Mouse (Mus musculus): Measurements from ENCODE around the gene Fam168b. TPM values are rescaled to one million over a fixed set of nuclear protein-coding genes. Genes with fewer than 3 reads are reported as not detected.

Gene Fam168b
- polyA plus RNA-seq, 1 experiment from 2014 or later, result 36.9 TPM

DNA sequence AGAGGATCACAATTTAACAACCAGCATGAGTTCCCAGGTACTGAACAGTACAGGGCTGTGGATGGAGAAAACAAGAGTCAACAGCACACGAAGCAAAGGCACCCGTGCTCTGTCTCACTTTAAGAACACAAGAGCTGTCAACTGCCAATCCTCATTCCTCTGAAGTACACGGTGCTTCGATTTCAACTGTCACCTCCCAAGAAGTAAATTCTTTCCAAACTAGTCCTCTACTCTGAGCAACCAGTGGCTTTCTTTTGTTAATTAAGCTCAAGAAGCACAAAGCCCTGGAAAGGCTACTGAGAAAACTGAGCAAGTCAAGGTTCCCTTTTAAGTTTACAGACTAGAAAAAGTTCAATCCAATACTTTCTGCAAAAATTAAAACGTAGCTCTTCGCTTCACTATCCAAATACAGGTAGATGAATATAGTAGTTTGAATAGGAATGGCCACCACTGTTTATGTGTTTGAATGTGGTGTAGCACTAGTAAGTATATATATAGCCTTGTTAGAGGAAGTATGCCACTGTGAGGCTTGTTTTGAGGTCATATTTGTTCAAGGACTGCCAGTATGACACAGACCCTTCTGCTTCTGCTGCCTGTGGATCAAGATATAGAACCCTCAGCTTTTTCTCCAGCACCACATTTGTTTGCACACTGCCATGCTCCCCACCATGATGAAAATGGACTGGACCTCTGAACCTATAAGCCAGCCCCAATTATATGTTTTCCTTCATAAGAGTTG is 4.7 kb downstream of the Fam168b start:
- Histone ChIP-seq H3K27me3 (ENCODE audit: control insufficient read depth, insufficient read depth, low read length) (no peaks in the 10 kb centered on the region), H3K4me3 (ENCODE audit: control insufficient read depth in 1 of 2, insufficient read depth in 1 of 2, low read depth in 1 of 2, low read length in 2 of 2) (no peak overlapping the region), H3K4me1 (ENCODE audit: control insufficient read depth in 2 of 2, insufficient read depth in 2 of 2, low read length in 2 of 2) (peaks cover 11 to 42% of the 10 kb centered on the region in 2 experiments), H3K36me3 (ENCODE audit: control insufficient read depth, insufficient read depth, low read length) (peaks cover 33% of the 10 kb centered on the region), H3K27ac (replicated peaks in 1 of 2; ENCODE audit: control insufficient read depth in 1 of 2, insufficient read depth in 1 of 2, low read depth in 2 of 2, low read length in 2 of 2) (0 out of 4 replicates have a peak overlapping the region, but pooled peaks of 1 of the 2 experiments have one; percentile 33), H3K9me3 (ENCODE audit: control insufficient read depth, low read length) (no peaks in the 10 kb centered on the region), H3K4me2 (ENCODE audit: low read length) (no peak overlapping the region), H3K9ac (ENCODE audit: low read length) (no peak overlapping the region)
- ATAC-seq (ENCODE audit: insufficient number of reproducible peaks, insufficient read depth, low FRiP score, low read depth), result no peak
- WGBS, result 43% methylated on average over 6 of the region's 6 CpGs

DNA sequence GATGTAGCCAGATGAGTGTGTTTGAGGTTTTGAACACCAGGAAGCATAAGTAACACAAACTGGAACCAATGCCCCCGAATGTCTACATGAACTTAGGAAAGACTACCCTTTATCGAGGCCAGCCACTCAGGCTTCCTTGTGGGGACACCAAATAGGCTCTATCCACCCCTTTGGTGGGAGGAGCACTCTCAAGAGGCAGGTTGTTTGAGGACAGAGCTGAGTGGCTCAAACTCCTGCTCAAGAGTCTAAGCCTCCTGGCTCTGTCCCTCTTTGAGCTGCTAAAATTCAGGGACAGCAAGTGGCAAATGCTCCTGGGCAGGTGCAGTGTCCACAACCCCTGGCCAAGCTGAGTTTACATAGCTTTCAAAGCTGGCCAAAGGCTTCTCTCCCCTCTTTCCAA is 8.0 kb downstream of the Fam168b start:
- 74% methylated on average over 2 of the region's 2 CpGs for WGBS
- Histone ChIP-seq H3K4me1 (ENCODE audit: control insufficient read depth in 2 of 2, insufficient read depth in 2 of 2, low read length in 2 of 2) (peaks cover 8 to 42% of the 10 kb centered on the region in 2 experiments), H3K27me3 (ENCODE audit: control insufficient read depth, insufficient read depth, low read length) (no peaks in the 10 kb centered on the region), H3K36me3 (ENCODE audit: control insufficient read depth, insufficient read depth, low read length) (peaks cover 58% of the 10 kb centered on the region), H3K9me3 (ENCODE audit: control insufficient read depth, low read length) (no peaks in the 10 kb centered on the region), H3K4me2 (ENCODE audit: low read length) (no peak overlapping the region), H3K4me3 (ENCODE audit: control insufficient read depth in 1 of 2, insufficient read depth in 1 of 2, low read depth in 1 of 2, low read length in 2 of 2) (no peak overlapping the region), H3K9ac (ENCODE audit: low read length) (no peak overlapping the region), H3K27ac (replicated peaks in 1 of 2; ENCODE audit: control insufficient read depth in 1 of 2, insufficient read depth in 1 of 2, low read depth in 2 of 2, low read length in 2 of 2) (no peak overlapping the region)
- no peak for ATAC-seq (ENCODE audit: insufficient number of reproducible peaks, insufficient read depth, low FRiP score, low read depth)

DNA sequence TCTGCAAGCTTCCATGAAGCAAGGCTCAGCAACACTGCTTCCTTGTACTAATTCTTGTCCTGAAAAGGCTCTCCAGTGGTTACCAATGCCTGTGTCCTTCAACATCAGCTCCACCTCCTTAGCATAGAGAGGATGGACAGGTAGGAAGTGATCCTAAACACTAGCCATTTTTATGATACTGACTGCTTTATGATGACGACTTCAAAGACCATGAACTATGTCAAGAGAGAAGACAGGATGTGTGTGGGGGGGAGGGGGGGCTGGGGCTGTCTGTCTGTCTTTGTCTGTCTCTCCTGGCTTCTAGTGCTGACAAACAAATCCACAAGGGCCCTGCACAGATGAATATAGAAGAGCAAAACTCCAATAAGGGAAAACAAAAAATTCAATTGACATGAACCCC is 11.5 kb downstream of the Fam168b start:
- H3K4me2 ChIP-seq (ENCODE audit: low read length), result no peak overlapping the region
- H3K9me3 ChIP-seq (ENCODE audit: control insufficient read depth, low read length), result no peaks in the 10 kb centered on the region
- no peak overlapping the region for H3K9ac ChIP-seq (ENCODE audit: low read length)
- H3K27me3 ChIP-seq (ENCODE audit: control insufficient read depth, insufficient read depth, low read length), result no peaks in the 10 kb centered on the region
- no peak overlapping the region for H3K27ac ChIP-seq (replicated peaks in 1 of 2; ENCODE audit: control insufficient read depth in 1 of 2, insufficient read depth in 1 of 2, low read depth in 2 of 2, low read length in 2 of 2)
- WGBS, result 58% methylated on average over 1 of the region's 1 CpGs
- no peak overlapping the region for H3K4me3 ChIP-seq (ENCODE audit: control insufficient read depth in 1 of 2, insufficient read depth in 1 of 2, low read depth in 1 of 2, low read length in 2 of 2)
- no peak for ATAC-seq (ENCODE audit: insufficient number of reproducible peaks, insufficient read depth, low FRiP score, low read depth)
- peaks cover 2 to 17% of the 10 kb centered on the region in 2 experiments; a peak in 3 of 4 replicates for H3K4me1 ChIP-seq (ENCODE audit: control insufficient read depth in 2 of 2, insufficient read depth in 2 of 2, low read length in 2 of 2)
- peaks cover 85% of the 10 kb centered on the region for H3K36me3 ChIP-seq (ENCODE audit: control insufficient read depth, insufficient read depth, low read length)

DNA sequence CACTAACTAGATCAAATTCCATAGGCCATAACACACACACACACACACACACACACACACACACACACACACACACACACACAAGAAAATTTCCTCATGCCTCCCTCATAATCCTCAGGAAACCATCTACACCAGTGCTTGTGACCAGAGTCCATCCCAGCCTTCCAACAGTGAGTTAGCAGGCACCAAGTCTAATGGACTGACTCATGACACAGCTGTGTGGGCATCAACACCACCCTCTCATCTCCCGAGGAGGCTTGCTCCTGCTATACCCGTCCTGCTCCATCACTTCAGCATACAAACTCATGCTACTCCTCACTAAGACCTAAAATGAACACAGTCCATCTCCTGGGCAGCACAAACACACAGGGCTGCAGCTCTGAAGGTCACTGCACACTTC is 11.9 kb downstream of the Fam168b start:
- Histone ChIP-seq H3K27me3 (ENCODE audit: control insufficient read depth, insufficient read depth, low read length) (no peaks in the 10 kb centered on the region), H3K36me3 (ENCODE audit: control insufficient read depth, insufficient read depth, low read length) (peaks cover 84% of the 10 kb centered on the region), H3K4me2 (ENCODE audit: low read length) (no peak overlapping the region), H3K27ac (replicated peaks in 1 of 2; ENCODE audit: control insufficient read depth in 1 of 2, insufficient read depth in 1 of 2, low read depth in 2 of 2, low read length in 2 of 2) (no peak overlapping the region), H3K4me3 (ENCODE audit: control insufficient read depth in 1 of 2, insufficient read depth in 1 of 2, low read depth in 1 of 2, low read length in 2 of 2) (no peak overlapping the region), H3K9me3 (ENCODE audit: control insufficient read depth, low read length) (no peaks in the 10 kb centered on the region), H3K9ac (ENCODE audit: low read length) (no peak overlapping the region), H3K4me1 (ENCODE audit: control insufficient read depth in 2 of 2, insufficient read depth in 2 of 2, low read length in 2 of 2) (peaks cover 2 to 17% of the 10 kb centered on the region in 2 experiments; a peak in 3 of 4 replicates)
- WGBS, result 68% methylated on average over 2 of the region's 2 CpGs
- ATAC-seq (ENCODE audit: insufficient number of reproducible peaks, insufficient read depth, low FRiP score, low read depth), result no peak

DNA sequence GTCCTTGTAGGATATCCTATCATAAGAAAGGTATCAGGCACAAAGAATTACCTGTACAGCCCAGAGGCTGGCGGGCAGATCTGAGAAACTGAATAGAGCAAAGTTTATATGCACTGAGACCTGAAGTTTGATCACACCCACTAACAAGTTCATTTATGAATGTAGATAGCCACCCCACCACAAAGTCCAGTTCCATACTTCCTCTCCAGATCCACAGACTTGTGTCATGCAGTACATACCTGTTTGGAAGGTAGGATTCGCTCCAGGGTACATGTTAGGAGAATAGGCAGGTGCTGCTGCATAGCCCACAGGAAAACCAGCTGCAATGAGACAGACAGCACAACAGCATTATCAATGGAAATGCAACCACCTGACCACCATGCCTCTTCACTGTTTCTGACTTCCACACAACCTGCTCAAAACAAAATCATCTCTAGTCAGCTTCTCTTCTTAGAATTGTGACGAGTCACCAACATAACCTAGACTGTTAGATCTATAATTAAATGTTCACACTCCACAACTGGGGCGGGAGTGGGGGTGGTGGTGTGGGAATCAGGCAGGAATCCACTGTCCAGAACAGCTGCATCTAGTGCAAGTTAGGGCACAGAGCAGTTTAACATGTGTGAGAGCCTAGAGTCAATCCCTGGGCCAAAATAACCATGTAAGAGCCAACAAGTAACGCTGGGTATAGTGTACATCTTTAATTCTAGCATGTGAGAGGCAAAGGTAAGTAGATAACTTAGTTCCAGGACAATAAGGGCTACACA is 14.2 kb downstream of the Fam168b start:
- peaks cover 80% of the 10 kb centered on the region for H3K36me3 ChIP-seq (ENCODE audit: control insufficient read depth, insufficient read depth, low read length)
- no peak overlapping the region for H3K4me2 ChIP-seq (ENCODE audit: low read length)
- H3K9me3 ChIP-seq (ENCODE audit: control insufficient read depth, low read length), result no peaks in the 10 kb centered on the region
- no peak overlapping the region for H3K4me3 ChIP-seq (ENCODE audit: control insufficient read depth in 1 of 2, insufficient read depth in 1 of 2, low read depth in 1 of 2, low read length in 2 of 2)
- no peaks in the 10 kb centered on the region for H3K27me3 ChIP-seq (ENCODE audit: control insufficient read depth, insufficient read depth, low read length)
- no peak overlapping the region for H3K9ac ChIP-seq (ENCODE audit: low read length)
- peaks cover 2 to 17% of the 10 kb centered on the region in 2 experiments; a peak in 3 of 4 replicates for H3K4me1 ChIP-seq (ENCODE audit: control insufficient read depth in 2 of 2, insufficient read depth in 2 of 2, low read length in 2 of 2)
- ATAC-seq (ENCODE audit: insufficient number of reproducible peaks, insufficient read depth, low FRiP score, low read depth), result no peak
- 81% methylated on average over 5 of the region's 5 CpGs for WGBS
- no peak overlapping the region for H3K27ac ChIP-seq (replicated peaks in 1 of 2; ENCODE audit: control insufficient read depth in 1 of 2, insufficient read depth in 1 of 2, low read depth in 2 of 2, low read length in 2 of 2)

DNA sequence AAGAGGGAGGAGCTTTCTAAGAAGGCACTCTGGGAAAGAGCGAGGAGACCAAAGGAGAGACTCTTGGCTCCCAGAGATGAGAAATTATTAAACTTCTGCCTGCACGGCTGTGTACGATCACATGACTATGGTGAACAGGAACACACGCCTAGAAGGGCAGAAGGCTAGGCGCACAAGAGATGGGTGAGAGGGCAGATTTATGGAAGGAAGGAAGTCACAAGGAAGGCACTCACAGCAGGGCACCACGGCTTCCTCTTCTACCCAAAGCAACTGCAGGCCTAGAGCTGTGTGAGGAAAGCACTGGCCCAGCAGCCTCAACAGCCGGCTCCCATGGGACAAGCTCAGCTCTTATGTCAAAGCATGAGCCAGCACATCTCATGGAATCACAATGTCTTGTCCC is 15.0 kb downstream of the Fam168b start:
- no peak overlapping the region for H3K4me3 ChIP-seq (ENCODE audit: control insufficient read depth in 1 of 2, insufficient read depth in 1 of 2, low read depth in 1 of 2, low read length in 2 of 2)
- H3K27ac ChIP-seq (replicated peaks in 1 of 2; ENCODE audit: control insufficient read depth in 1 of 2, insufficient read depth in 1 of 2, low read depth in 2 of 2, low read length in 2 of 2), result no peak overlapping the region
- H3K36me3 ChIP-seq (ENCODE audit: control insufficient read depth, insufficient read depth, low read length), result peaks cover 80% of the 10 kb centered on the region
- peaks cover 2 to 17% of the 10 kb centered on the region in 2 experiments; a peak in 3 of 4 replicates for H3K4me1 ChIP-seq (ENCODE audit: control insufficient read depth in 2 of 2, insufficient read depth in 2 of 2, low read length in 2 of 2)
- H3K27me3 ChIP-seq (ENCODE audit: control insufficient read depth, insufficient read depth, low read length), result no peaks in the 10 kb centered on the region
- no peak overlapping the region for H3K4me2 ChIP-seq (ENCODE audit: low read length)
- H3K9ac ChIP-seq (ENCODE audit: low read length), result no peak overlapping the region
- no peaks in the 10 kb centered on the region for H3K9me3 ChIP-seq (ENCODE audit: control insufficient read depth, low read length)
- no peak for ATAC-seq (ENCODE audit: insufficient number of reproducible peaks, insufficient read depth, low FRiP score, low read depth)
- 84% methylated on average over 7 of the region's 7 CpGs for WGBS

DNA sequence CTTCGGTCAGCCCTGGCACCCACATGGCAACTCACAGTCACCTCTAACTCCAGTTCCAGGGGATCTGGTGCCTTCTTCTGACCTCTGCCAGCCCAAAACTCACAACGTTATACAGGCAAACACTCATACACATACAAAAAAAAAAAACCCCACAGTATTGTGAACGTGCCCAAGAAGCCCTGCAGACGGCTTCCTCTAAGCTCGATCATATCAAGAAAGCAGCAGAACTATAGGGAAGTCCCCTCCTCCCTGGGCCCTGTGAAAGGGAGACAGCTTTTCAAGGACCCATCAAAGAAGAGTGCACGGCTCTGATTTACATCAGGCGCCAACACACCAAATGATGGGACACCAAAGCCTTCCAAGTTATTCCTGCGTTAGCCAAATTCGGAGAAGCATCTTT is 17.0 kb downstream of the Fam168b start:
- H3K4me1 ChIP-seq (ENCODE audit: control insufficient read depth in 2 of 2, insufficient read depth in 2 of 2, low read length in 2 of 2), result 0 out of 4 replicates have a peak, but pooled peaks cover 0 to 4% of the 10 kb centered on the region in 2 experiments
- WGBS, result 76% methylated on average over 9 of the region's 9 CpGs
- peaks cover 85% of the 10 kb centered on the region for H3K36me3 ChIP-seq (ENCODE audit: control insufficient read depth, insufficient read depth, low read length)

More for the DNA sequence above, 17.0 kb downstream of the Fam168b start:
- Histone ChIP-seq H3K4me2 (ENCODE audit: low read length) (no peak overlapping the region), H3K27ac (replicated peaks in 1 of 2; ENCODE audit: control insufficient read depth in 1 of 2, insufficient read depth in 1 of 2, low read depth in 2 of 2, low read length in 2 of 2) (no peak overlapping the region), H3K4me3 (ENCODE audit: control insufficient read depth in 1 of 2, insufficient read depth in 1 of 2, low read depth in 1 of 2, low read length in 2 of 2) (no peak overlapping the region), H3K9me3 (ENCODE audit: control insufficient read depth, low read length) (no peaks in the 10 kb centered on the region), H3K27me3 (ENCODE audit: control insufficient read depth, insufficient read depth, low read length) (no peaks in the 10 kb centered on the region), H3K9ac (ENCODE audit: low read length) (no peak overlapping the region)
- ATAC-seq (ENCODE audit: insufficient number of reproducible peaks, insufficient read depth, low FRiP score, low read depth), result no peak

Data from heart, embryonic 14.5 days (tissue).